Mouse (Mus musculus): ENCODE measurements around the gene Cntn2. TPM values are rescaled to one million over a fixed set of nuclear protein-coding genes. Genes with fewer than 3 reads are reported as not detected.

Gene Cntn2
- polyA plus RNA-seq (2012; ENCODE audit: insufficient read depth, insufficient read length, missing spikeins) = not detected in 2 replicates

DNA sequence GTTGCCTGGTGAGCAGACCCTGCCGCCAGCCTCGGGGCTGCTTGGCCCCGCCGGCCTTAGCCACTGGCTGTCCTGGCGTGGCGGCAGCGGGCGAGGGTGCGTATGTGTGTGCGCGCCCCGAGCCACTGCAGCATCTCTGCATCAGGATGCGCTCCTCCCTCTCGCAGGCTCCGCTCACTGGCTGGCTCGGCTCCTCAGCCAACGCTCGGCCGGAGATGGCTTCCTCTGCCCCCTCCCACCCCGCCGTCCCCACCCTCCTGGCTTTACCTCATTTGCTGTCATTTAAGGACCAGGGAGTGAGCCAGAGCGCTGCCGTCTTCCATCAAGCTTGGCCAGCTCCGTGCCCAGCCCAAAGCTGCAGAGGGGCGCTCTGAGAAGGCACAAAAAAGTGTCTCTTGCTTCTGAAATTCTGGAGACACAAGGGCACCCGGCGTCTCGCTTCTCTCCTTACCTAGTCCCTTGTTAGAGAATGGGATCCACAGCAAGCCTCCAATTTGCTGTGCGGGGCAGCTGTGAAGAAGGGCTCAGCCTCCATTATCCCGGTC lies at the start of gene Cntn2:
Gene Cntn2 (minus strand): TSS at position 495 of the 545 bp plus-strand sequence.
- no peaks in the 10 kb centered on the region for H3K4me1 ChIP-seq (ENCODE audit: control insufficient read depth, insufficient read depth, insufficient read length, low read length)
- H3K27ac ChIP-seq (replicated peaks; ENCODE audit: low read depth, low read length) = no peak within 1 kb of the TSS
- no peak within 1 kb of the TSS for H3K4me3 ChIP-seq (ENCODE audit: insufficient read depth, low read depth, low read length)

DNA sequence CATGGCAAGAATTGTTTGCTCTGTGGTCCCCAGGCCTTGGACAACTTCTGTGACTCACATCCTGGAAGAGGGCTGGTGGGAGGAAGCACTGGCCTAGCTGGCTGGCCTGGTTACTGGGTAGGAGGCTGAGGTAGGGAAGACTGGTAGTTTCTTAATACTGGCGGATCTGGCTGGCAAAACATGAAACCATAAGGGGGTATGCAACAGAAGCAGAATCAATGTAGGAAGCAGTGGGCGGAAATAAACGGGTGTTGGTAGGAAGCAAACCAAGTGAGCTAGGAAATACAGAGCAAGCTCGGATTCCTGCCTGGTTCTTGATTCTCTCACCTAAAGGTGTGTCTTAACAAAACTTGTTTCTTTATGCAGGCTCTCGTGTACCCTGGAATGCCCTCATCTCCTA lies 49.1 kb upstream of the Cntn2 start:
- H3K4me3 ChIP-seq (ENCODE audit: insufficient read depth, low read depth, low read length) = no peak overlapping the region
- no peaks in the 10 kb centered on the region for H3K4me1 ChIP-seq (ENCODE audit: control insufficient read depth, insufficient read depth, insufficient read length, low read length)
- H3K27ac ChIP-seq (replicated peaks; ENCODE audit: low read depth, low read length) = no peak overlapping the region

DNA sequence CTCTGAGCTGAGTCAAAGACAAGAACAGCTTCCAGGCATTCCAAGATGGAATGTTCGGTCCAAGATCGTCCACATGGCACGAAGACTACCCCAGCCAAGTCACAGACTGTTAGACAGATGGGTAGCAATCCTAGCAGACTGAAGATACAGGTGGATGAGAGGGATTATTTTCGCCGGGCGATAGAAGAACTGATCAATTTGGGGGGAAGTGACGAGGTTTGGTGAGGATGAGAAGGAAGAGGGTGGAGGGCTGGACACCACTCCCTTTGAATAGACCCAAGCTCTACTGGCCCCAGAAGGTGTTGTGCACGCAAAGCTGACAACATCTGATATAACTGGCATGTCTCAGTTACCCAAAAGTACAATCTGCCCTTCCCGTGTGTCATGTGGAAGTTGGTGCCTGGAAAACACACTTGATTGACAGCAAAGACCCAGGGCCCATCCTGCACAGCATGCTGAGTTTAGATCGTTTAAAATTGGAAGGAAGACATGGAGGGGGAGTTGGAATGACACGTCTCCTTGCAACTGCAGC lies 48.4 kb upstream of the Cntn2 start:
- H3K4me1 ChIP-seq (ENCODE audit: control insufficient read depth, insufficient read depth, insufficient read length, low read length) = no peaks in the 10 kb centered on the region
- H3K4me3 ChIP-seq (ENCODE audit: insufficient read depth, low read depth, low read length) = no peak overlapping the region
- H3K27ac ChIP-seq (replicated peaks; ENCODE audit: low read depth, low read length) = no peak overlapping the region

- H3K27ac ChIP-seq (replicated peaks; ENCODE audit: low read depth, low read length) = no peak overlapping the region
- no peak overlapping the region for H3K4me3 ChIP-seq (ENCODE audit: insufficient read depth, low read depth, low read length)
- no peaks in the 10 kb centered on the region for H3K4me1 ChIP-seq (ENCODE audit: control insufficient read depth, insufficient read depth, insufficient read length, low read length)
Observed at GRCm38 (mm10) chr1:132586679-132587201, 43.7 kb upstream of the Cntn2 start.

DNA sequence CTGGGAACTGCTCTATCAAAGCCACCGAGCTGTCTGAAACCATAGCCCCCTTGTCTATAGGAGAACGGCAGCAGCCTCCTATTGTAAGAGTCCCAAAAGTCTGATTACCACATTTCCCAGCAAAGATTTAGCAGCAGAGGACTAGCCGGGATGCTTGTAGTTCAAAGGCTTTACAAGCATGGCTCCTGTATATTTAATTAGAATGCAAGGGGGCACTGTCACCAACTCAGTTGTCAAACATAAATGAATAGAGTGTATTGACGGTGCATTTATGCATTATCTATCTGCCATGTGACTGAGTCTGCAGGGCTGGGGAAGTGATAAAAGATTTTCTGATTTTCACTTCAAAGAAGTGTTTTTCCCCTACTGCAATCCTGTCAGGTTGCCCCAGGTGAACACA lies 42.3 kb upstream of the Cntn2 start:
- Histone ChIP-seq H3K4me1 (ENCODE audit: control insufficient read depth, insufficient read depth, insufficient read length, low read length) (no peaks in the 10 kb centered on the region), H3K27ac (replicated peaks; ENCODE audit: low read depth, low read length) (no peak overlapping the region), H3K4me3 (ENCODE audit: insufficient read depth, low read depth, low read length) (no peak overlapping the region)

- no peaks in the 10 kb centered on the region for H3K4me1 ChIP-seq (ENCODE audit: control insufficient read depth, insufficient read depth, insufficient read length, low read length)
- H3K4me3 ChIP-seq (ENCODE audit: insufficient read depth, low read depth, low read length) = no peak overlapping the region
- no peak overlapping the region for H3K27ac ChIP-seq (replicated peaks; ENCODE audit: low read depth, low read length)
Observed at GRCm38 (mm10) chr1:132582998-132583604, 40.0 kb upstream of the Cntn2 start.

GRCm38 (mm10) chr1:132581845-132582839 lies 39.1 kb upstream of the Cntn2 start:
- no peaks in the 10 kb centered on the region for H3K4me1 ChIP-seq (ENCODE audit: control insufficient read depth, insufficient read depth, insufficient read length, low read length)
- H3K4me3 ChIP-seq (ENCODE audit: insufficient read depth, low read depth, low read length) = no peak overlapping the region
- H3K27ac ChIP-seq (replicated peaks; ENCODE audit: low read depth, low read length) = no peak overlapping the region

GRCm38 (mm10) chr1:132580063-132580462 lies 37.0 kb upstream of the Cntn2 start:
- no peak overlapping the region for H3K27ac ChIP-seq (replicated peaks; ENCODE audit: low read depth, low read length)
- H3K4me1 ChIP-seq (ENCODE audit: control insufficient read depth, insufficient read depth, insufficient read length, low read length) = no peaks in the 10 kb centered on the region
- H3K4me3 ChIP-seq (ENCODE audit: insufficient read depth, low read depth, low read length) = no peak overlapping the region

- Histone ChIP-seq H3K4me3 (ENCODE audit: insufficient read depth, low read depth, low read length) (no peak overlapping the region), H3K27ac (replicated peaks; ENCODE audit: low read depth, low read length) (no peak overlapping the region), H3K4me1 (ENCODE audit: control insufficient read depth, insufficient read depth, insufficient read length, low read length) (no peaks in the 10 kb centered on the region)
Observed at GRCm38 (mm10) chr1:132576845-132577244, 33.8 kb upstream of the Cntn2 start.

GRCm38 (mm10) chr1:132572851-132573250 lies 29.8 kb upstream of the Cntn2 start:
- no peak overlapping the region for H3K4me3 ChIP-seq (ENCODE audit: insufficient read depth, low read depth, low read length)
- no peak overlapping the region for H3K27ac ChIP-seq (replicated peaks; ENCODE audit: low read depth, low read length)
- no peaks in the 10 kb centered on the region for H3K4me1 ChIP-seq (ENCODE audit: control insufficient read depth, insufficient read depth, insufficient read length, low read length)

- Histone ChIP-seq H3K27ac (replicated peaks; ENCODE audit: low read depth, low read length) (no peak overlapping the region), H3K4me3 (ENCODE audit: insufficient read depth, low read depth, low read length) (no peak overlapping the region), H3K4me1 (ENCODE audit: control insufficient read depth, insufficient read depth, insufficient read length, low read length) (no peaks in the 10 kb centered on the region)
Observed at GRCm38 (mm10) chr1:132571613-132572012, 28.6 kb upstream of the Cntn2 start.

DNA sequence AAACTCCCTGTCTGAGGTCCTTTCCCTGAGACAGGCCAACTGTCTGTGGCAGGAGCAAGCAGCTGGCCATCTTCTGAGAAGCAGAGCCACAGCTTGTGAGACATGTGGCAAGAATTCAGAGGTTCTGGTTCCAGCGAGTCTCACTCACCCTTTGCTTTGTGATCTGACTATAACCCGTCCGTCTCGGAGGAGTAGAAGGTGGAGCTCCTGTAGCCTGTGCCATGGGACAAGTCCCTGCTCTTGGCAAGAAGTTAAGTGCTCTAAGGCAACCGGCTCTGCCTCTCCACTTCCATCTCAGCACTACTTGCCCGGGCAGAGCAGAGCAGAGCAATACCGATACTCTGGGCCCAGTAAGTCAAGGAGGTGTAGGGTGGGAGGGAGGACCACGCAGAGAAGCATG lies 27.9 kb upstream of the Cntn2 start:
- no peaks in the 10 kb centered on the region for H3K4me1 ChIP-seq (ENCODE audit: control insufficient read depth, insufficient read depth, insufficient read length, low read length)
- H3K4me3 ChIP-seq (ENCODE audit: insufficient read depth, low read depth, low read length) = no peak overlapping the region
- H3K27ac ChIP-seq (replicated peaks; ENCODE audit: low read depth, low read length) = no peak overlapping the region

DNA sequence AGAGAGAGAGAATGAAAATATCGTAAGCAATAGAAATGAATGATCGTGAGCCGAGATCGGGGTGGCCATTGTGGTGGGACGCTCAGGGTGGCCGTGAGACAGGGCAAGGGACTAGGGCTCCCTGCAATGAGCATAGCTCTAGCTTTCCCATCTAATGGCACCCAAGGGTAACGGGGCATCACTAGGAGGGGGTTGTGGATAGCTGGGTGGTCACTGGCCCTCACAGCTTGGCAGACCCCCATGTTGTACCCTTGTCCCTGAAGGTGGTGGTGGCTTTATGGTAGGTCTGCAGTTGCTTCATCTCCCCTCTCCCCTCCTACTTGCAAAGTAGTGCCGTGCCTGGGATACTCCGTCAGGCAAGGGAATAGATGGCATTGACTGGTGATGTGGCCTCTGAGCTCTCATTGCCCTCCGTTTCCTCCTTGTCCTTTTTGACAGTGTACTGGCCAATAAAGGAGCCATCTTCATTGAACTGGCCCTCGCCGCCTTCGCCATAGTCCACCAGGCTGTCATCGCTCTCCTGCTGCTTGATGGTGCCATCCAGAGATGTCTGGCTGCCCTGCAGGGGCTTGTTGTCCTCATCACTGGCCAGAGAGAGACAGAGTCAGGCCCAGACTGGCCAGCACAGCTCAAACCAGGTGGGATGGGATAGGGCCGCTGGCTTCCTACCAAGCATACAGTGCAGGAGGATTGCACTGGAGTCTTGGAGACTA lies 27.2 kb upstream of the Cntn2 start:
- H3K4me3 ChIP-seq (ENCODE audit: insufficient read depth, low read depth, low read length) = no peak overlapping the region
- no peak overlapping the region for H3K27ac ChIP-seq (replicated peaks; ENCODE audit: low read depth, low read length)
- no peaks in the 10 kb centered on the region for H3K4me1 ChIP-seq (ENCODE audit: control insufficient read depth, insufficient read depth, insufficient read length, low read length)

GRCm38 (mm10) chr1:132569516-132569915 lies 26.5 kb upstream of the Cntn2 start:
- Histone ChIP-seq H3K4me3 (ENCODE audit: insufficient read depth, low read depth, low read length) (no peak overlapping the region), H3K27ac (replicated peaks; ENCODE audit: low read depth, low read length) (no peak overlapping the region), H3K4me1 (ENCODE audit: control insufficient read depth, insufficient read depth, insufficient read length, low read length) (no peaks in the 10 kb centered on the region)

All from brown adipose tissue, adult 24 weeks (tissue).